Mouse (Mus musculus) liver, postnatal 0 days (tissue): ENCODE measurements at regions not wholly inside any gene's neighbourhood (a gene's known extent, or its start where the extent isn't known, plus 50 kb on each side); places are given as distances from the start of the nearest gene placed in this dataset.

ENCODE experiments used
- CTCF ChIP-seq: sonication (generic); IDR thresholded peaks from 2 replicates; pipeline ENCODE4 v1.5.1; 2016; ENCODE audit warnings: antibody characterized with exemption, low read depth
- EP300 ChIP-seq: IDR thresholded peaks from 2 replicates; pipeline ENCODE4 v1.6.1; 2016; ENCODE audit warnings: antibody characterized with exemption, low read depth, mild to moderate bottlenecking

- TF ChIP-seq CTCF (no peak), EP300 (no peak)
Measured at GRCm38 (mm10) chr15:92964131-92964530, 310.8 kb downstream of the Gxylt1 start.
